Mouse (Mus musculus) MEL (cell line): Measurements from ENCODE around the gene Jpt1. TPM values are rescaled to one million over a fixed set of nuclear protein-coding genes. Genes with fewer than 3 reads are reported as not detected.
"Not testable (repeated sequence)": the region's sequence is repeated elsewhere in the genome, so short reads cannot be mapped to it uniquely, and the experiment has no call there.

Experiments used
- DNase-seq: peaks from one replicate; pipeline ENCODE4 v3.0.0; 2011; ENCODE audit warnings: low read depth, low spot score
- H3K27ac ChIP-seq: 2 replicates; pipeline ENCODE4 v1.5.1; 2012; ENCODE audit warnings: low read depth, mild to moderate bottlenecking, control low read depth, low read length, moderate library complexity; ENCODE audit not compliant: control insufficient read depth
- H3K27me3 ChIP-seq, 2 experiments: fragments of 150-350 bp in 1 of 2; sonication (generic) in 1 of 2; 2 replicates each; pipeline ENCODE4 v1.6.1; 2012; ENCODE audit warnings: low read length in 2 of 2, mild to moderate bottlenecking in 2 of 2, improper control_type of control experiment in 1 of 2, moderate library complexity in 1 of 2; ENCODE audit not compliant: insufficient read depth in 2 of 2, control insufficient read depth in 1 of 2
- H3K36me3 ChIP-seq, 2 experiments: 2 replicates each; pipeline ENCODE4 v1.6.1; 2012 to 2014; ENCODE audit warnings: low read length in 2 of 2, improper control_type of control experiment in 1 of 2, inconsistent platforms in 1 of 2, mild to moderate bottlenecking in 1 of 2; ENCODE audit not compliant: insufficient read depth in 2 of 2, control insufficient read depth in 1 of 2
- H3K4me1 ChIP-seq, 2 experiments: fragments of 150-350 bp in 1 of 2; sonication (generic) in 1 of 2; 2 replicates each; pipeline ENCODE4 v1.6.1; 2012; ENCODE audit warnings: low read length in 2 of 2, improper control_type of control experiment in 1 of 2, mild to moderate bottlenecking in 1 of 2; ENCODE audit not compliant: insufficient read depth in 2 of 2, control insufficient read depth in 1 of 2
- H3K4me3 ChIP-seq, 2 experiments: fragments of 150-350 bp in 1 of 2; sonication (generic) in 1 of 2; 2 replicates each; pipeline ENCODE4 v1.5.1; 2012; ENCODE audit warnings: low read depth in 2 of 2, low read length in 2 of 2, mild to moderate bottlenecking in 2 of 2, moderate library complexity in 2 of 2, control low read depth in 1 of 2, improper control_type of control experiment in 1 of 2; ENCODE audit not compliant: control insufficient read depth in 1 of 2, insufficient read depth in 1 of 2
- H3K79me2 ChIP-seq: 2 replicates; pipeline ENCODE4 v1.6.1; 2012; ENCODE audit warnings: mild to moderate bottlenecking, low read length, moderate library complexity; ENCODE audit not compliant: control insufficient read depth, poor library complexity, insufficient read depth
- H3K9ac ChIP-seq: 2 replicates; pipeline ENCODE4 v1.6.1; 2012; ENCODE audit warnings: low read depth, mild to moderate bottlenecking, control low read depth, low read length, moderate library complexity; ENCODE audit not compliant: control insufficient read depth, poor library complexity, severe bottlenecking
- H3K9me3 ChIP-seq: fragments of 150-350 bp; sonication (generic); replicated peaks from 2 replicates; pipeline ENCODE4 v1.6.1; 2012; ENCODE audit warnings: mild to moderate bottlenecking, low read length, improper control_type of control experiment, moderate library complexity; ENCODE audit not compliant: insufficient read depth
- CHD1 ChIP-seq: IDR thresholded peaks from 2 replicates; pipeline ENCODE4 v1.6.1; 2012; ENCODE audit warnings: low read depth, mild to moderate bottlenecking, inconsistent platforms, low read length, improper control_type of control experiment
- CTCF ChIP-seq, 3 experiments: IDR thresholded peaks in 2 of 3; conservative IDR thresholded peaks in 1 of 3; 2 replicates each; pipeline ENCODE4 v1.5.1; 2011 to 2012; ENCODE audit warnings: low read length in 3 of 3, low read depth in 2 of 3, mild to moderate bottlenecking in 2 of 3, improper control_type of control experiment in 1 of 3, inconsistent platforms in 1 of 3, mixed read lengths in 1 of 3, moderate library complexity in 1 of 3; ENCODE audit not compliant: control insufficient read depth in 1 of 3, insufficient read depth in 1 of 3, poor library complexity in 1 of 3, severe bottlenecking in 1 of 3
- E2F4 ChIP-seq: IDR thresholded peaks from 2 replicates; pipeline ENCODE4 v1.6.1; 2011; ENCODE audit warnings: low read depth, low read length, improper control_type of control experiment, borderline replicate concordance
- EP300 ChIP-seq, 2 experiments: IDR thresholded peaks; 2 replicates each; pipeline ENCODE4 v1.6.1; 2011; ENCODE audit warnings: improper control_type of control experiment in 2 of 2, low read length in 2 of 2, low read depth in 1 of 2, mild to moderate bottlenecking in 1 of 2
- GATA1 ChIP-seq: IDR thresholded peaks from 2 replicates; pipeline ENCODE4 v1.6.1; 2011; ENCODE audit warnings: low read depth, low read length, improper control_type of control experiment
- HCFC1 ChIP-seq: IDR thresholded peaks from 2 replicates; pipeline ENCODE4 v1.6.1; 2012; ENCODE audit warnings: low read depth, mild to moderate bottlenecking, inconsistent platforms, low read length, improper control_type of control experiment, moderate library complexity
- MAFK ChIP-seq: IDR thresholded peaks from 2 replicates; pipeline ENCODE4 v1.6.1; 2011; ENCODE audit warnings: low read depth, mild to moderate bottlenecking, low read length, improper control_type of control experiment, borderline replicate concordance
- MAX ChIP-seq: IDR thresholded peaks from 2 replicates; pipeline ENCODE4 v1.6.1; 2011; ENCODE audit warnings: low read length, improper control_type of control experiment
- MYB ChIP-seq: IDR thresholded peaks from 2 replicates; pipeline ENCODE4 v1.6.1; 2011; ENCODE audit warnings: mild to moderate bottlenecking, low read depth, low read length, improper control_type of control experiment
- MYC ChIP-seq: IDR thresholded peaks from 2 replicates; pipeline ENCODE4 v1.6.1; 2011; ENCODE audit warnings: low read depth, mild to moderate bottlenecking, low read length, improper control_type of control experiment, moderate library complexity
- NRF1 ChIP-seq: IDR thresholded peaks from 2 replicates; pipeline ENCODE4 v1.6.1; 2014; ENCODE audit warnings: low read depth, mild to moderate bottlenecking, inconsistent platforms, low read length, improper control_type of control experiment, moderate library complexity; ENCODE audit not compliant: poor library complexity, insufficient read depth, severe bottlenecking
- POLR2A ChIP-seq, 2 experiments: IDR thresholded peaks; 2 replicates each; pipeline ENCODE4 v1.6.1; 2011 to 2012; ENCODE audit warnings: low read length in 2 of 2, mild to moderate bottlenecking in 2 of 2, control low read depth in 1 of 2, improper control_type of control experiment in 1 of 2, low read depth in 1 of 2, moderate library complexity in 1 of 2; ENCODE audit not compliant: control insufficient read depth in 1 of 2, insufficient read depth in 1 of 2, poor library complexity in 1 of 2
- POLR2AphosphoS2 ChIP-seq: IDR thresholded peaks from 2 replicates; pipeline ENCODE4 v1.6.1; 2011; ENCODE audit warnings: low read length, improper control_type of control experiment
- POLR2AphosphoS5 ChIP-seq: IDR thresholded peaks from 2 replicates; pipeline ENCODE4 v1.6.1; 2012; ENCODE audit warnings: low read depth, borderline replicate concordance, mild to moderate bottlenecking, inconsistent platforms, low read length, moderate library complexity, mixed read lengths
- SIN3A ChIP-seq: IDR thresholded peaks from 2 replicates; pipeline ENCODE4 v1.6.1; 2012; ENCODE audit warnings: low read length, improper control_type of control experiment, inconsistent platforms
- SMC3 ChIP-seq: IDR thresholded peaks from 2 replicates; pipeline ENCODE4 v1.6.1; 2011; ENCODE audit warnings: low read depth, low read length, improper control_type of control experiment
- TBP ChIP-seq: IDR thresholded peaks from 2 replicates; pipeline ENCODE4 v1.8.0; 2011; ENCODE audit warnings: low read depth, low read length, improper control_type of control experiment
- TCF12 ChIP-seq: IDR thresholded peaks from 2 replicates; pipeline ENCODE4 v1.6.1; 2014; ENCODE audit warnings: low read depth, mild to moderate bottlenecking, inconsistent platforms, low read length, improper control_type of control experiment, moderate library complexity
- UBTF ChIP-seq: IDR thresholded peaks from 2 replicates; pipeline ENCODE4 v1.6.1; 2012; ENCODE audit warnings: low read depth, mild to moderate bottlenecking, inconsistent platforms, low read length, improper control_type of control experiment, moderate library complexity, borderline replicate concordance; ENCODE audit not compliant: insufficient read depth
- USF2 ChIP-seq, 2 experiments: IDR thresholded peaks; 2 replicates each; pipeline ENCODE4 v1.6.1; 2011 to 2012; ENCODE audit warnings: improper control_type of control experiment in 2 of 2, low read length in 2 of 2, borderline replicate concordance in 1 of 2, inconsistent platforms in 1 of 2, low read depth in 1 of 2, mild to moderate bottlenecking in 1 of 2; ENCODE audit not compliant: insufficient read depth in 1 of 2
- ZKSCAN1 ChIP-seq: IDR thresholded peaks from 2 replicates; pipeline ENCODE4 v1.6.1; 2012; ENCODE audit warnings: low read depth, mild to moderate bottlenecking, inconsistent platforms, low read length, improper control_type of control experiment, moderate library complexity
- ZNF384 ChIP-seq: IDR thresholded peaks from 2 replicates; pipeline ENCODE4 v1.6.1; 2012; ENCODE audit warnings: low read depth, mild to moderate bottlenecking, inconsistent platforms, low read length, improper control_type of control experiment
- polyA plus RNA-seq, 2 experiments: library from polyadenylated mRNA; stranded (reverse) in 1 of 2; unstranded in 1 of 2; fragments of >175 nt in 1 of 2; fragments of >200 nt in 1 of 2; gene quantifications; 2 replicates each; pipeline versions ENCODE4 v1.2.1 to v1.2.4; 2012; ENCODE audit warnings: low replicate concordance in 2 of 2, low read depth in 1 of 2; ENCODE audit not compliant: insufficient read length in 2 of 2, insufficient read depth in 1 of 2, missing spikeins in 1 of 2
- total RNA-seq: library from RNA; depleted of rRNA; stranded (reverse); fragments of 300-350 nt; gene quantifications from 2 replicates; pipeline ENCODE4 v1.2.3, GENCODE M21; 2012

The Jpt1 gene
- total and polyA plus RNA-seq, 3 experiments = 353 to 382 TPM; not detected in 1

DNA sequence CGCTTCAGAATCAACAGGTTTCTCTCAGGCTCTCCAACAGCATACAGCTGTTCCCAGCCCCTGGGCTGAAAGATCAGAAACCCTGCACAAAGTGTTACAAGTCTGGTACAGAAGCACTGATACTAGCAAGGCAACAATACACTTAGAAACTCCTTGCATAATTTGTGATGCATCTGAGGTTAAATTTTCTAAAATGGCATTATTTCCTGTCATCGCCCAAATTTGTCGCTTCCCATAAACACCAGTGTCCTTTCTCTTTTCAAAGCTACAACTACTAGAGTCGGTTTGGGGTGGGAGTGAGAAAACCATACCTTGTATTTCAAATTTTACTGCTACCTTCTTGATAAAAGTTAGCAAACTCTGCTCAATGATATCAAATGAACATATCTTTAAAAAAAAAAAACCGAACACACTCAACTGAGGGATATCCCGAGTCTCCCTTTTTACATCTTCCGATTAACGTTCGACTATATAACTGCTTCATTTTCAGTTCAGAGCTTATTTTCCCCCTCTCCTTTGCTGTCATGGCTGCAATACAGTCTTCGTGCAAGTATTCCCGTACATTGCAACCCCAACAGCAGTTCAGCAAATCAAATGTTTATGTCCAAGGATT lies 20.7 kb upstream of the Jpt1 start:
- no peaks in the 10 kb centered on the region for H3K9me3 ChIP-seq

DNA sequence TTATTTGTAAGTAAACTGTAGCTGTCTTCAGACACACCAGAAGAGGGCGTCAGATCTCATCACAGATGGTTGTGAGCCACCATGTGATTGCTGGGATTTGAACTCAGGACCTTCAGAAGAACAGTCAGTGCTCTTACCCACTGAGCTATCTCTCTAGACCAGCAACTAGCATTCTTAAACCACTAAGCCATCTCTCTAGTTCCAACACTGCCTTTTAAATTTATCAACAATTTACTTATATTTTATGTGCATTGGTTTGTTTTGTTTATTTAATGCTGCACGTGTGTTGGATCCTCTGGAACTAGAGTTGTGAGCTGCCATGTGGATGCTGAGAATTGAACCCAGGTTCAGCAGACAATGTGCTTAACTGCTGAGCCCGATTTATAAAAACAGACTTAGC lies 12.3 kb upstream of the Jpt1 start:
- not testable (repeated sequence) for H3K9ac ChIP-seq, H3K79me2 ChIP-seq, DNase-seq, H3K9me3 ChIP-seq, H3K4me3 ChIP-seq, H3K27ac ChIP-seq, H3K4me1 ChIP-seq, H3K27me3 ChIP-seq
- H3K36me3 ChIP-seq = peaks cover 17 to 50% of the 10 kb centered on the region in 2 experiments
- peak; percentile 77 for TF ChIP-seq TBP
- TF ChIP-seq, all 39 proteins: peak for 1; not testable (repeated sequence) for 38

More for the DNA sequence above, 20.7 kb upstream of the Jpt1 start:
- peak; percentile 57 for DNase-seq
- TF ChIP-seq NRF1 (no peak), SIN3A (peak; percentile 40), MYC (peak; percentile 4; the same call in 1 of the 2 replicates), ZNF384 (peak; percentile 82), POLR2AphosphoS5 (no peak), HCFC1 (no peak), TBP (no peak), SMC3 (no peak), MAX (no peak), UBTF (no peak), EP300 (IDR thresholded peaks at IDR 0.05; ENCODE audit: low read depth in 1 of 2, low read length in 2 of 2) (no peak), MYB (no peak), CTCF (IDR thresholded peaks at IDR 0.05 in 2 of 3, conservative IDR thresholded peaks at IDR 0.05 in 1 of 3; ENCODE audit: control insufficient read depth in 1 of 3, insufficient read depth in 1 of 3, low read depth in 2 of 3, low read length in 3 of 3, poor library complexity in 1 of 3, severe bottlenecking in 1 of 3) (no peak), USF2 (IDR thresholded peaks at IDR 0.05; ENCODE audit: borderline replicate concordance in 1 of 2, insufficient read depth in 1 of 2, low read depth in 1 of 2, low read length in 2 of 2) (no peak), GATA1 (no peak), E2F4 (no peak), POLR2A (IDR thresholded peaks at IDR 0.05; ENCODE audit: control insufficient read depth in 1 of 2, insufficient read depth in 1 of 2, low read depth in 1 of 2, low read length in 2 of 2, poor library complexity in 1 of 2) (0 out of 4 replicates have a peak, but pooled peaks of 1 of the 2 experiments have one; percentile 6), ZKSCAN1 (no peak), MAFK (no peak), TCF12 (no peak), CHD1 (0 out of 2 replicates have a peak, but pooled peaks have one; percentile 37), POLR2AphosphoS2 (0 out of 2 replicates have a peak, but pooled peaks have one; percentile 9)
- peaks cover 52% of the 10 kb centered on the region for H3K79me2 ChIP-seq
- H3K27me3 ChIP-seq = no peaks in the 10 kb centered on the region
- H3K27ac ChIP-seq = peak overlapping the region; percentile 37
- peak overlapping the region; percentile 89 to 94 for H3K4me3 ChIP-seq
- peaks cover 38 to 45% of the 10 kb centered on the region in 2 experiments for H3K36me3 ChIP-seq
- H3K4me1 ChIP-seq = peaks cover 9 to 27% of the 10 kb centered on the region in 2 experiments
- peak overlapping the region; percentile 81 for H3K9ac ChIP-seq
